Mouse (Mus musculus) brain, embryonic 14.5 days (tissue): ENCODE measurements around the gene Pamr1.

Experiments
- CTCF ChIP-seq: fragments of 200-500 bp; IDR thresholded peaks from 2 replicates; pipeline ENCODE4 v1.5.1; 2012; ENCODE audit warnings: inconsistent platforms, mild to moderate bottlenecking, moderate library complexity, borderline replicate concordance; ENCODE audit not compliant: insufficient read depth, insufficient read length; ENCODE audit errors: extremely low read depth
- POLR2A ChIP-seq: fragments of 200-500 bp; IDR thresholded peaks from 2 replicates; pipeline ENCODE4 v1.6.1; 2012; ENCODE audit warnings: mild to moderate bottlenecking, inconsistent platforms, borderline replicate concordance; ENCODE audit not compliant: poor library complexity, insufficient read depth, insufficient read length, severe bottlenecking; ENCODE audit errors: extremely low read depth

- TF ChIP-seq CTCF (no peak), POLR2A (no peak)
Observed at GRCm38 (mm10) chr2:102598911-102599721, 49.3 kb downstream of the Pamr1 start.
